Mouse (Mus musculus) embryo, embryonic 10.5 days (tissue): ENCODE data around the gene Gm498.

Experiments used
- DNase-seq: peaks from one replicate; pipeline ENCODE4 v3.0.0-alpha.2; 2015; ENCODE audit warnings: low spot score

The Gm498 gene

DNA sequence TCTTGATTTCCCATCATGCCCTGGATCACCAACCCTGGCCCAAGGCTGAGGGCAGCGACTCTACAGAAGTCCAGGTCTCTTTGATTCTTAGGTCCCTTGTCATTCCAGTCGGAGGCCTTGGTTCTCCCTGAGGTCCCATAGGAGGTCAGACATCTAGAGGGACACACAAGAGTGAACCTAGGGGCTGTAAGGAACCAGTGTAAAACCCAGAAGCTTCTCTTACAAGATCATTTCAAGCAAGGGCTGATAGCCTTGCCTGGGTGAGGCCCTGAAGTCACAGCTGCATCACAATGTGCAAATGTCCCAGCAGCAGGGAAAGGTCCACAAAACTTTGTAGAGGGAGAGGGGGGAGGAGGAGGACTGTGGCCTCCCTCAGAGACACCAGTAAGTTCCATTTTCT is at the start of gene Gm498:
Gene Gm498 (plus strand): TSS at position 301 of the 400 bp plus-strand sequence.
- no peak for DNase-seq

DNA sequence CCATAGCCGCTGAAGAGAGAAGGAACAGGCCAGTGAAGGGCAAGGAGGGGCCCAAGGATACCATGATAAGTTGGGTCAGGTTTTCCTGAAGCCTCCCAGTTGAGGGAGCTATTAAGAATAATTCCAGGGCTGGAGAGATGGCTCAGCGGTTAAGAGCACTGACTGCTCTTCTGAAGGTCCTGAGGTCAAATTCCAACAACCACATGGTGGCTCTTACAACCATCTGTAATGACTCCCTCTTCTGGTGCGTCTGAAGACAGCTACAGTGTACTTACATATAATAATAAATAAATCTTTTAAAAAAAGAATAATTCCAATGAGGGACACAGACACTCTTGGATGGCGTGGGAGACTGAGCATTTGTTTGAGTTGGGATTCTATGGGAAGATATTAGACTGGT is 47.4 kb upstream of the Gm498 start:
- DNase-seq: no peak

DNA sequence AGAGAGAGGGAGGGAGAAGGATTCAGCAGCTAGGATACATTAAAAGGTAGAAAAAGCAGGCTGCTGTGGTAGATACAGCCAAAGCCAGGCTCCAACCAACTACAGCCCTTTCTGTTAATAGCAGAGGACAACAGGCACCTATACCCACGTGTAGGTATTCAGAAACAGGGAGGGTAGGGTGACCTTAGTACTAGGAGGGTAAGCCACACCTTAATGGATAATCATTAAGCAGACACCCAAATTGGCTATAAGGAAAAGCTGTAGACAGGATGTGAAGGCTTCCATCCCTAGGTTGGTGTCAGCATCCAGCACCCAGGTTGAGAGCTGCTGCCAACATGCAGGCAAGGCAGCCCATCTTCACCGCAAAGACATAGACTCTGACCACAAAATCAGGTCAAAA is 45.4 kb upstream of the Gm498 start:
- DNase-seq: no peak

DNA sequence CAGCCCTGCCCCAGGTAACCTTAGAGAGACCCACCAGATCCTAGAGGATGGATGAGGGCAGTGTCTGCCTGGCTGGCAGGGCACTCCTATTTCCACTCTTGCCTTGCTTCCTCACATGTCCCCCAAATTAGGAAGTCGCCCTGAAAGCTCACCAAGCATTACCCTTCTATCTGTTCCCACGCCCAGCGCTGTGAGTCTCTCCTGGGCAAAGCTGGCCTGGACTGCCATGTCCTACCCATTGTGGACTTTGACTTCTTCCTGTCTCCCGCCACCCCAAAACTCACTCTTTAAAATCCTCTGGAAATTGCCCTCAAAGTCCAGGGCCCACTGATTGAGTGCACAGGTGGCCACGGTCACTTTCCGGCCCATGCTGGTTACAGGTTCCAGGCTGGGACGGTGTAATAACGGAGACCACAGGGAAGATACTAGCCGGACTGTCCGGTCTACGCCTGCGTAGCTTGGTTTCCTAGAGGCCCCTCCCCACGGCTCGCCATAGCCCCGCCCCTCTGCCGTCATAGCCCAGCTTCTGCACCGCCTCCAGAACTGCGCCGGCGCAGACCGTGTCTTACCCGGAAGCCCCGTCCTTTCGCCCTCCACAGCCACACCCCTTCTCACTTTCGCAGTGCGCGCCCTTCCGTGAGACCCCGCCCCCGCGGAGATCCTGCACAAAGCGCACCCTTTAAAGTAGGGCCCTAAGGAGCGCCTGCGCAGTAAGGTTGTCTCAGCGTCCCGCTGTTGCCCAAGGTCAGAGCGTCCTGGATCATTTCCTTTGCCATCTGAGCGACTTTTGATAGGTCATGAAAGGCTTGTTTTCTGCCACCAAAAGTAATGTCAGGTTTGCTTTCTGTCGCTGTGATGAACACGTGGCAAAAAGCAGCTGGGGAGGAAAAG is 44.0 kb upstream of the Gm498 start, which contains the start of the genes Nadsyn1 and Dhcr7:
Gene Nadsyn1 (minus strand): TSS at position 475 of the 891 bp plus-strand sequence.
Gene Dhcr7 (plus strand): TSS at position 771 of the 891 bp plus-strand sequence.
- DNase-seq: peak; percentile 99

DNA sequence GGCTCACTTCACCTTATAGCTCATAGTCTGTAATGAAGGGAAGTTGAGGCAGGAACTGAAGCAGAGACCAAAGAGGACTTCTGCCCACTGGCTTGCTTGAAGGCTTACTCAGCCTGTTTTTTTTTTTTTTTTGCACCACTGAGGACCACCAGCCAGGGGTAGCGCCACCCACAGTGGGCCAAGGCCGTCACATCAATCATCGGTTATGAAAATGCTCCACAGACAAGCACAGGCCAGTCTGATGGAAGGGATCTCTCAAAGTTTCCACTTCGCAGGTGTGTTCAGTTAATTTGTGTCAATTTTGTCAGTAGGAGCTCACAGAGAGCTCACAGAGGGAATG is 43.4 kb upstream of the Gm498 start:
- DNase-seq: peak; percentile 11

DNA sequence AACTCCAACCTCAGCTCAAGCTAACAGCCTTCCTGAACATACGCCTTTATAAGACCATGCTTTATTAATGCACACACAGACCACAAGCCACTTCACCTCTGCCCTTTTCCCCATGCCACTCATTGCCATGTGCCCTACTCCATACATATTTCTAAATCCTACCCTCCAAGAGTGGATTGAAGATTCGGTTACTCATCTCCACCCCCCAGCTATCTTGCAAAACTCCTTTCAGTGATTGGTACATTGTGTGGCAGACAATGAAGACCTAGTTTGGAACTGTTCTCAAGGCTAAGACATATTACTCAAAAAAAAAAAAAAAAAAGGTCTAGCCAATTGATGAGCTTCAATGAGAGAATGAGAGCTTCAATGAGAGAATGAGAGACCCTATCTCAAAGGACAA is 39.7 kb upstream of the Gm498 start:
- DNase-seq: no peak

DNA sequence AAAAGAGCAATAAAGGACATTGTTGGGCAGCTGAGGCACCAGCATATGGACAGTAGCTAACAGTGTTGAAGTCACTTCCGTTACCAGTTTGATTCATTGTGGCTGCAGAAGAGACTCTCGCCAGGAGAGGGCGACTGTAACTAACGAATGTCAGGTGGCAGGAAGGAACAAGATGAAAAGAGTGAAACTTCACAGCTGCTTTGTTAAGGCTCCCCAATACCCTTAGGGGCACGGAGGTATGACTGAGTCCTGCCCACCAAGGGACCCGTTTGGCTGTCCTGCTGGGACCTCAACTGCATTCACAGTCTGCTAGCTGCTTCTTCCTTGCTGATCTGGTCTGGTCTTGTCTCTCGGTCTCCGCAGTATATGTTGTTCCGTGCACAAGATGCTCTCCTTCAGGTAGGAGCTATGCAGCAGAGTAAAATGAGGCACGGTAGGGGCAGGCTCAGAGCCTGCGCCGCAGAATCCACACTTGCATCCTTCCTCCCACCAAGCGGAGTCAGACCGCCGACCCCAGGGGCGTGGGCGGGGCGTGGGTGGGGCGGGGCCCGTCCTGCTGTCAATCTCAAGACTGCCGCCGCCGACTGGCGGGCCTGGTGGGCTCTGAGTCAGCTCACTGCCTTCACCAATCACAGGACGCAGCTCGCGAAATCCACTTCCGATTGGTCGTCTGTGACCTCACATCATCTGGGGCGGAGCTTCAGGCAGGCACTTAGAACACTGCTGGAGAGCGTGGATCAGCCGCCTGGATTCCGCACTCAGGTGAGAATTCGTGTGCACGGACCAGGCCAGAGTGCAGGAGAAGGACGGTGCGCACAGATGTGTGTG is 36.9 kb upstream of the Gm498 start:
- peak; percentile 98 for DNase-seq

DNA sequence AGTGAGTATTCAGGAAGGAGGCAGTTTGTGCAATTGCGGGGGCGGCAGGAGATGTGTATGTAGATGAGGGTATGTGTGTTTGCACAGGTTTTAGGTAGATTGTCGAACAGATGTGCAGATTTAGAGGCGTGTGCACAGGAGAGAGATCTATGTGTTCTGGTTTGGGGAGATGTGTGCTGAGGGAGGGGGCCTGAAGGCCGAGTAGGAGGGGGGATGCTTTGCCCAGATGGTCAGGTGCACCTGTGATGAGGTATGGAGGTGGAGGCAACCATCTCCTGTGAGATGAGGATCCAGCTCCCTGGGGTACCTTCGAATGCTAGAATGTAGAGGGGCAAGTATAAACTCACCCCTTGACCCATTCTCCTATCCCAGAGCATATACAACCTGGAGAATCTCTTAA is 36.2 kb upstream of the Gm498 start:
- no peak for DNase-seq

DNA sequence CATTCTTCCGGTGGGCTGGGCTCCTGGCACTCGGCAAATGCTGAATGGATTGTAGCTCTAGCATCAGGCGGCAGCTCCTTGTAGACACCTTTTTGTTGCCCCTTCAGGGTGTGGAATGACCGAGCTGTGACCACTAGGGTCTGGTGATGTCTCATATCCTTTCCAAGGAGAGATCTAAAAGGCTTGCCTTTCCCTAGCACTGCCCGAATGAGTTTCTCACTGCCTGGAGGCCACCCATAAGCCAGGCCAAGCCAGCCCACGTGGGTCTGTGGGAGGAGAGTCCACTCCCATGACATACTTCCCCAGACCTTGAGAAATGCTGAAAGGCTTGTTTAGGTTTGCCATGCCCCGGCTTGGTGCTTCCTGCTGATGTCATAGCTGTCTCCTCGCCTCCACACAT is 34.4 kb upstream of the Gm498 start:
- DNase-seq: no peak

DNA sequence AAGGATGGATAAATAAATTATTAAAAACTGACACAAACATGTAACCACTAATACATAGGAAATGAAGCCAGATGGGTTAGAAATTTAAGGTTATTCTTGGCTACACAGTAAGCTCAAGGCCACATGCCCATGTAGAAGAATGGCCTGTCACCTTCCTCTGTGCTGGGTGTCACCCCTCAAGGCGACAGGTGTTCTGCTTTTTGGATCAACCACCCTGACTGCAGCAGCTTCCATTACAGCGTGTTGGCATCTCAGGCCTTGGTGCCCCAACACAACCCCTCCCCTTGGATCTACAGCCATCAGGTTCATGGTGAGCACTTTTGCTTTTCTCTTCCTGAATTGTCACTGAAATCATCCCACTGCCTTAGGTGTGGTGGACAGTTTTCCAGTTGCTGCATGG is 34.0 kb upstream of the Gm498 start:
- no peak for DNase-seq

DNA sequence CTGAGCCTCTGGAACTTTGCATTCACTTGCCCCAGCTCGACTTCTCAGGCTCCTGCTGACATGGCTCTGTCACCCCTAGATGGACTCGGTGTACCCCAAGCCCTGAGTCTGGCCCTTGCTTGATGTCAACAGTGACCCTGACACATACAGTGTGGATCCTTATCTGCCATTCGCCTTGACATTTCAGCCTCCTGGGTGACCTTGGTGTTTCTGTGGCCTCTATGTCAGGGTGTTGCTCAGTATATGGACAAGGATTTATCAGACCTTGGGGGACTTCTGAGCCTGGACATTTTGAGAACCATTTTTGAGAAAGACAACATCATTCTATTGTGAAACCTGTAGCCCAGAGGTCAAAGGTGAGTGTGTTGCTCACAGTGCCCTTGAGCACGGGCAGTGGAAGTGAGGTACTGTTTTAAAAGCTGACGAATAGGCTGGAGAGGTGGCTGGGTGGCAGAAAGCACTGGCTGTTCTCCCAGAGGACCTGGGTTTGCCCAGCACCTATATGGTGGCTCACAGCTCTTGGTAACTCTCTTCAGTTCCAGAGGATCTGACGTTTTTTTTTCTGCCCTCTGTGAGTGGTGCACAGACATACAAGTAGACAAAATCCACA is 33.0 kb upstream of the Gm498 start:
- DNase-seq: no peak

DNA sequence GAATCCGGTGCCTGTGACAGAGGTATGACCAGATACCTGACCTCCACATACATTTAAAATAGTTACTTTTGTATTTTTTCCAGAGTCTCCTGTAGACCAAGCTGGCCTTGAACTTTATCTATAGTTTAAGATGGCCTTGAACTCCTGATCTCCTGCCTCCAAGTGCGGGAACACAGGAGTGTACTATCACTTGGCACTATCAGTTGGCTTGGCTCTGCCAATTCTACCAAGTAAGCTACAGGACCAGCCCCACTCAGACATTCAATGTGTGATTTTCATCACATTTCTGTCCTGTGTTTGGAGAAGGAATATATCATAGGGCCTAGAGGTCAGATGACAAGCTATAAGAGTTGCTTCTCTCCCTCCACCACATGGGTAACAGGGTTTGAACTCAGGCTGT is 32.3 kb upstream of the Gm498 start:
- no peak for DNase-seq

DNA sequence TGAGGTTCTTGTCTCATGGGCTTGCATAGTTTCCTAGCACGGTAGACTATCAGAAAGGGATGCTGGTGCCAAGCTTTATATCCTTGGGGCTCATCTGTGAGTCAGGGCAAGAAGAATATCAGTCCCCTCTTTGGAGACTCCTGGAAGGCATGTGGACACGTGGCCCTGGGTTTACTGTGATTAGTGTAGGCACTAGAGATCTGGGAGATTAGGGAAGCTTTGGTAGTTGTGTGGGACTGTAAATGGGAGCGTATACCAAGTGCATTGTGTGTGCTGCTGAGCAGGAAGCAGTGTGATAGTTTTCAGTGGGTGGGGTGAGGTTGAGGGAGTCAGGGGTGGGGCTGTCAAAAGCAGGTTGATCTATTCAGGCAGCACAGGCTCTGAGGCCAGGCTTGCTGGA is 31.7 kb upstream of the Gm498 start:
- no peak for DNase-seq

DNA sequence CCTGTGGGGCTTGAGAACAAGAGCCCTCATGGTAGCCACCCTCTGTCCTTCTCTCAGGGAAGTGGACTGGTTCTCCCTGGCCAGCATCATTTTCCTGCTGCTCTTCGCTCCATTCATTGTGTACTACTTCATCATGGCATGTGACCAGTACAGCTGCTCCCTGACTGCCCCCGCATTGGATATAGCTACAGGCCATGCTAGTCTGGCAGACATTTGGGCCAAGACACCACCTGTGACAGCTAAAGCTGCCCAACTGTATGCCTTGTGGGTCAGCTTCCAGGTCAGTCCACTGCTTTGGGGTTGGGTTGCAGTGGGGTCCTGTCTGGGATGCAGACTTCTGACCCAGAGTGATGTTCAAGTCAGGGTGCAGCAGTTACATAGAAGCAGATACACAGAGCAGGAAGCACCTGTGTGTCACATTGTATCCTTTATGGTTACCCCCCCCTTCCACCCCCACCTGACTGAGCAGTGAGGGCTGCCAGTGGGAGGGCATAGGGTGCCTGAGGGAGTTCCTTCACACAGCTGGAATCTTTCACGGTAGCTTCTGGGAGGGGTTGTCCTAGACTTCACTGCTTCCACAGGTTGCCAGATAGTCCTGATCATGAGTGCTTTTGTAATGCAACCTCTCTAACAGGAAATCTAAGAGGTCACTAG is 28.8 kb upstream of the Gm498 start:
- no peak for DNase-seq

DNA sequence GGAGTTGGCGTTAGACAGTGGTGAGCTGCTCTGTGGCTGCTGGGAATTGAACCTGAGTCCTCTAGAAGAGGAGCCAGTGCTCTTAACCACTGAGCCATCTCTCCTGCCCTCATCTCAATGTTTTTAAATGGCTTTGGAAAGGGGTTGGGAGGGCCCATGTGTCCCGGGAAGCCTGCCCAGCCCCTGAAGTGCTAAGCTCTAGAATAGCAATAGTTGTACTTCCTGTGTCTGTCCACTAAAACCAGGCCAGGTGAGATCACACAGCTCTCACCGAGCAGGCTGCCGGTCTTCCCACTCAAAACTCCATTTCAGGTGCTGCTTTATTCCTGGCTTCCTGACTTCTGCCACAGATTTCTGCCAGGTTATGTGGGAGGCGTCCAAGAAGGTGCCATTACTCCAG is 26.5 kb upstream of the Gm498 start:
- DNase-seq: no peak

DNA sequence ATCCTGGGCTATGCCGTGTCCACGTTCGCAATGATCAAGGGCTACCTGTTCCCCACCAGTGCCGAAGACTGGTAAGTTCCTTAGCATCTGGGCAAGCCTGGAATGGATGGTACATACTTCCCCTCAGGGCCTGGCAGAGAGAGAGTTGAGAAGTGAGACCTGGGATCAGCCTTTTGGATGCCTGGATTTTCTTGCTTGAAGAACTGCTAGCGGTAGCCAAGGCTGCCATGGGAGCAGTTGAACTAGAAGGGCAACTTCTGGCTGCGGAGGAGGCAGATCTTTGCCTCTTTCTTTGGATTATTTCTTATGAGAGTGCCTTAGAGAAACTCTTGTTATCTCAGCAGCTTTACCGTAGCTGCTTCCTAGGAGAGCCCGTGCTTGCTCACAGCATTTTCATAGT is 25.3 kb upstream of the Gm498 start:
- DNase-seq: no peak

DNA sequence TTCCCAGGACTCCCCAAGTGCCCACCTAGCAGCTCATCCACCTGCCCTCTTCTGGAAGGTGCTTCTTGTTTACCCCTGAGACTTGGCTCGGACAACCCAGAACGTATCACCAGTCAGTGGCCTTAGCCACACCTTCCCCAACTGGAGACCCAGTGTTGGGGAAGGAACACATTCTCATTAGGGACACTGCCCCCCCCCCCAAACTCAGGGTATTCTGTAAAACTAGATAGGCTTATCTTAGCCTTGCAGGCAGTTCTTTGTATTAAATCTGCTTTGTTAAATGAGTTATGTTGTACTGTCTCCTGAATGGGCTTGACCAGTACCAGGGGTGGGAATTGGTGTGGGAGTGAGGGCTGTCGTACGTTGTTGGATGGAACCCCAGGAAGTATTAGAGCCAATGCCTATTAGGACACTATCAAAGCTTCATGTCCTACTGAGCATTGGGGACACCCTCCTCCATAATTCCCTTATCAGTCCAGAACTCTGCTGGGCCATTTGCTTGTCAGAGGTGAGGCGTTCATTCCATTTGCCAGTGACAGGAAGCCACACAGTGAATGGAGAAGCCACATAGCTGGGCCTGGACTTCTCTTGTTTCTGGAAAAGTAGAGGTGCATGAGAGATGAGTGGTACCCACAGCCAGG is 18.4 kb upstream of the Gm498 start:
- no peak for DNase-seq

DNA sequence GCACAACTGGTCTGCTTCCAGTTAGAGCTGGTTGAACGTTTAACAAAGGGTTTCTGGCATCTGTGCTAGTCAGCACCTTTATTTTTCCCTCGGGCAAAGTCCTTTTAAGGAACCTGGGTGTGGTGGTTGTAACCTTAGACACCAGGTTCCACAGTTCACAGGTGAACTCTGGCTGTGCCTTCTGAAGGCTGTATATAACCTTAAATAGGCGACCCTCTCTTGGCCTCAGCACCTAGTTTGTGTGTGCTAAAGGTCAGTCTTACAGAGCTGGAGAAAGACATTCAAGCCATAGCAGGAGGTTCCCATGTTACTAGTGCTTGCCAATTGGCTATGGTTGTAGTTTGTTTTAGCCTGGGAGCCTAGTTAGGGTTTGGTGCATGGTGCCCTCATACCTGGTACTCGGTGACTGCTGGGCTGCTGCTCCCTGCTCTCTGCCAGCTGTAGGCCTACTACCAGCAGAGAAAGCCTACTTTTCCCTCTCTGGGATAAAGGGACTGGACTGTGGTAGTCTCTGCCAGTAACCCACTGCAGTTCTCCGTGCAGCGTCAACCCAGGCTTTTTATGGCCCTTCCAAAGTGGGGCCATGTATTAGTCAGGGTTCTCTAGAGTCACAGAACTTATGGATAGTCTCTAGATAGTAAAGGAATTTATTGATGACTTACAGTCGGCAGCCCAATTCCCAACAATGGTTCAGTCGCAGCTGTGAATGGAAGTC is 17.7 kb upstream of the Gm498 start:
- no peak for DNase-seq

DNA sequence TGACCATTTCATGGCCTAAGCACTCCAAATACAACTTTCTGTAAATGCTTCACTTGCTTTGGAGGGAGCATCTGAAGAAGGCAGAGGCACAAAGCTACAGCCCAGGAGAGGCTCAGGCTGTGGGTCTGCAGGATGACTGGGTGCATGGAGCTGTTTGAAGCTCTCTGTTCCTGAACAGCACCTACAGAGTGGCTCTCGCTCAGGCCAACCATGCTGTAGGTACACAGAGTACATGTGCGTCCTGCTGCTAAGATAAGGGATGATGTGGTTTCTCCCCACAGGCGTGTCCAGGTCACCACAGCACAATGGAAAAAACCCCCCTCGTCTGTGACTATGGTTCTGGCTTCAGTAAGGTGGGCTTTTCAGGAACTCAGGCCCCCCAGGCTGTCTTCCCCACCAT is 2.2 kb downstream of the Gm498 start:
- no peak for DNase-seq

DNA sequence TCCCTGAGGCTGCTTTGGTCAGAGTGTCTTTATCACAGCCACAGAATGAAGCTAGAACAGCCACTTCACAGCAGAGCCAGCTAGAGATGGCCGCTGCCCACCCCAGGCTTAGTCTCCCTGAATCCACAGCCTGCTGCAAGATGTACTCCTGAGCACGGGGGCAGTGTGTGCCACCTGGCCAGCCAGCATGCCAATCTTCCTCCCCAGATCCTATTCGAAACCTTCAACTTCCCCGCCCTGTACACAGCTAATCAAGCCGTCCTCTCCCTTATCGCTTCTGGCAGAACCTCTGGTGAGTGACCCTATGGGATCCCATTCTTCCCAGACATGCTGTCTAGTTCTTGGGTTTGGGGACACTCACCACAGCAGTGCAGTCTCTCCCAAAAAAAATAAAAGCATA is 17.1 kb downstream of the Gm498 start:
- no peak for DNase-seq

DNA sequence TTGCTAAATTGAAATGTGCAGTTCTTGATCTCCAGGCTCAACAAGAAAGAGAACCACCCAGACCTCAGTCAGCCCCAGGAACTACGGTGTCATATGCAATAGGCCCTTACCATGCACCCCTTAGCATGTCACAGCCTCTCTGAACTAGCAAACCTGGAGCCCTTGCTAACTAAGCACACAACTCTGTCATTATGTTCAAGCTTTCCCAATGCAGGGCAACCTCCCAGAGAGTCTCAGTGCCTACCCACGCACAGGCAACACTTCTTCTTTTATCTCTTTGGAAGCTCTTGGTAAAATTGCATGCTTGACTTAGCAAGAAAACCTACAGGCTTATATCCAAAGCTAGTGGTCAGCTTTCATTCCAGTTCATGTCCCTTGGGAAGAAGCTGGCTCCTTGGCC is 24.5 kb downstream of the Gm498 start:
- DNase-seq: no peak
